Comparison of ENCODE assay signal across 10 mouse cellular contexts in the genomic region with DNA sequence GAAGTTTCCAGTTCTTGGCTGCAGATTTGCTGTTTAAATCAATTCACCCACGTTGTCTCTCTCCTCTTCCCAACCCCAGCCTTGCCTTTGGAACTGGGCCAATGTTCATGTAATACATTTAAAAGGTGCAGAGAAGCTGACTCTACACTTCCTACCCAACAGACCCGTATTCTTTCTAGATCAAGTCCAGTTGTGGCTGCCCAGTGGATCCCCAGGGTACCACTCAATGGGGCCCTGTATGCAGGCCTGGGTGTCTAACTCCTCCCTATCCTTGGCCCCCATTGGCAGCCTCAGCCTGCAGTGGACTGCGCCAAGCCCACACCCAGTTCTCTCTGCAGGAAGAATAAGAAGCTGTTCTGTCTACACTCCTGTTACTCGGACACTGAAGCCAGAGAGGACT. TPM values are rescaled to one million over a fixed set of nuclear protein-coding genes. Genes with fewer than 3 reads are reported as not detected.
DNase-seq lines count a peak whose midpoint lies in the region; ATAC-seq lines count a peak whose summit lies in the region.
"Had no signal": no experiment of that assay in that cellular context is flagged by ENCODE, and none has a peak within 500 bp of the region (broad histone marks: within the 10 kb centered on the region; RNA-seq: fewer than 3 reads in every experiment).

A gene (plus strand): TSS at position 318 of the 400 bp plus-strand sequence.

- H3K9ac ChIP-seq in neural tube, embryonic 14.5 days (replicated peaks; ENCODE audit: low read depth, low read length), result no peak within 1 kb of the TSS
- H3K9ac ChIP-seq: liver, embryonic 14.5 days had no signal

- H3K4me3 ChIP-seq in neural tube, embryonic 14.5 days (ENCODE audit: low read depth, low read length), result no peak within 1 kb of the TSS
- H3K4me3 ChIP-seq: erythroblast, embryonic 14.5 days had no signal

- no peaks in the 10 kb centered on the region for H3K27me3 ChIP-seq in neural tube, embryonic 14.5 days (ENCODE audit: control insufficient read depth, insufficient read depth, low read length)

- no peaks in the 10 kb centered on the region for H3K36me3 ChIP-seq in neural tube, embryonic 14.5 days (ENCODE audit: control insufficient read depth, insufficient read depth, low read length)

- DNase-seq in frontal cortex, postnatal 25 days (ENCODE audit: low spot score in 2 of 2), result no peak
- peak; percentile 69 to 74 for DNase-seq in right cerebral cortex, postnatal 10 days (ENCODE audit: low spot score in 2 of 2)
- no peak for DNase-seq in right cerebral cortex, postnatal 36 days (ENCODE audit: low spot score in 2 of 2)
- peak; percentile 44 for DNase-seq in kidney, postnatal 10 days
- no peak for DNase-seq in ovary, adult 18-20 months (ENCODE audit: low spot score)
- DNase-seq in c-Kit-positive CD71-positive TER-119-positive erythroid progenitor cells, embryonic 14.5 days (ENCODE audit: low spot score), result no peak

- no peak within 1 kb of the TSS for H3K4me2 ChIP-seq in neural tube, embryonic 14.5 days (ENCODE audit: low read depth, low read length)

- H3K9me3 ChIP-seq in neural tube, embryonic 14.5 days (ENCODE audit: control insufficient read depth, low read length), result no peaks in the 10 kb centered on the region

- 56% methylated on average over 4 of the region's 4 CpGs for WGBS in neural tube, embryonic 14.5 days

- H3K4me1 ChIP-seq in neural tube, embryonic 14.5 days (ENCODE audit: control insufficient read depth, insufficient read depth, low read length), result no peaks in the 10 kb centered on the region

- ATAC-seq in frontal cortex, adult (ENCODE audit: low TSS enrichment), result peak; percentile 77
- ATAC-seq in neural tube, embryonic 14.5 days (ENCODE audit: low read depth), result peak; percentile 49; the same call in 1 of the 2 replicates

- H3K27ac ChIP-seq in neural tube, embryonic 14.5 days (ENCODE audit: low read depth, low read length), result no peak within 1 kb of the TSS
- H3K27ac ChIP-seq: liver, embryonic 14.5 days had no signal

RNA-seq across cellular contexts. Expression of the gene that starts here (rescaled TPM):
- polyA plus RNA-seq in neural tube, embryonic 14.5 days (2014; fragmentation: Nextera tagmentation; extraction: Ambion mirVana), result 2.1 and 5.7 TPM in 2 replicates
- polyA plus RNA-seq: erythroblast, embryonic 14.5 days had no signal

Comparison
In these comparisons a context has a peak if more than half of its experiments do, and no peak if none do; other contexts are left out.
1. DNase-seq: peak in right cerebral cortex, postnatal 10 days (2 of 2) and kidney, postnatal 10 days (single experiment); none in frontal cortex, postnatal 25 days (0 of 2), right cerebral cortex, postnatal 36 days (0 of 2), ovary, adult 18-20 months (single experiment) and c-Kit-positive CD71-positive TER-119-positive erythroid progenitor cells, embryonic 14.5 days (single experiment).